Mouse (Mus musculus) gastrocnemius, adult 18-20 months (tissue): ENCODE results near the gene Folr2. TPM values are rescaled to one million over a fixed set of nuclear protein-coding genes. Genes with fewer than 3 reads are reported as not detected.

Experiments used
- DNase-seq: peaks from one replicate; pipeline ENCODE4 v3.0.0; 2021; ENCODE audit warnings: low spot score
- long read RNA-seq, 2 experiments: library from polyadenylated mRNA; stranded (forward); transcript quantifications; one replicate each; pipeline ENCODE4 v2.0.0; 2021
- total RNA-seq, 2 experiments: library from RNA; stranded (reverse); gene quantifications; 2 replicates each; pipeline ENCODE4 v1.2.3; 2021

Gene Folr2
- total RNA-seq: 1 to 10 TPM; 1.9 to 3.4 TPM
- long read RNA-seq, experiment 1: 0 reads
- long read RNA-seq, experiment 2: 0 reads

DNA sequence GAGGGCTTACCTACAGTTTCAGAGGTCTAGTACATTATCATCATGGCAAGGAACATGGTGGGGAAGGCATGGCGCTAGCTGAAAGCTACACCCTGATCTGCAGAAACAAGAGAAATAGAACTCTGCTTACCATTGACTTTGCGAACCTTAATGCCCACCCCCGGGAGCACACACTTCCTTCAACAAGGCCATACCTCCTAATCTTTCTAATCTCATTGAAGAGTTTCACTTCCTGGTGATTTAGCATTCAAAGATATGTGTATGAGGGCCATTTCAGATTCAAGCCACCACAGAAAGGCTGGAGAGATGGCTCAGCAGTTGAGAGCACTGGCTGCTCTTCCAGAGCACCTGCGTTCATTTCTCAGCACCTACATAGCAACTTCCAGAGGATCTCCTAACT lies at the start of gene Folr2:
Gene Folr2, minus strand, starts transcription at position 101 of the 400 bp plus-strand sequence.
- DNase-seq: no peak

GRCm38 (mm10) chr7:101906696-101907095 lies 49.7 kb upstream of the Folr2 start:
- DNase-seq: no peak

DNA sequence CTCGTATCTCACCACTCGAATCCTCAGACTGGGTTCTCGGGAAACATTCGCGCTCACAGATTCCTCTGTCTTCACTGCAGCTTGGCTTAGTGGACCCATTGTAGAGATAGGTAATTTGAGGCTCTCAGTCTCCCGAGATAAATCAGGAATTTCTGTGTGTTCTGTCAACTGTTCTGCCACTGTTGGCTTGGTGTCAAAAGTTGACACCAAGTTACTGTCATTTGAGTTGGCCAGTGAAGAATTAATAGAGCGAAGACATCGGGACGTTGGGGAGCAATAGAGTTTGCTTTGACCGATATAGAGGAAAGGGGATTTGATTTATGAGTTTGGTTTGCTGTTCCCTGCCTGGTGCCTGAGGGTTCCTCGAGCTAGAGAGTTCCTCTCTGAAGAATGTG lies 49.3 kb upstream of the Folr2 start, which contains the start of gene Tomt:
Gene Tomt, minus strand, starts transcription at position 73 of the 395 bp plus-strand sequence.
- DNase-seq: no peak

GRCm38 (mm10) chr7:101905561-101906286 lies 48.7 kb upstream of the Folr2 start, which contains the start of gene Lamtor1:
Lamtor1 (plus strand) TSS chr7:101905904.
- peak; percentile 100 for DNase-seq

DNA sequence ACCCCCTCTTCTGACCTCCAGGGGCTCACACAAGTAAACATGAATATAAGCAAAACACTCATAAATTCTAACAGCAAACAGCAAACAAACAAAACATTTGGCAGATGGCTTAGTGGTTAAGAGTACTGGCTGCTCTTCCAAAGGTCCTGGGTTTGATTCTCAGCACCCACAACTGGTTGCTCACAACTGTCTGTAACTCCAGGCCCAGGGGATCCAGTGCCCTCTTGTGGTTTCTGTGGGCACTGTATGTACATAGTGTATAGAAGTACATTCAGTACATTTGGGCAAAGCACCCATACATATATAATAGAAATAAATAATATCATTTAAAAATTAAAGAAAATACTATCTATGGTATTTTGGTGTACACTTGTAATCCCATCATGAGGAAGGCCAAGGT lies 45.9 kb upstream of the Folr2 start:
- no peak for DNase-seq

DNA sequence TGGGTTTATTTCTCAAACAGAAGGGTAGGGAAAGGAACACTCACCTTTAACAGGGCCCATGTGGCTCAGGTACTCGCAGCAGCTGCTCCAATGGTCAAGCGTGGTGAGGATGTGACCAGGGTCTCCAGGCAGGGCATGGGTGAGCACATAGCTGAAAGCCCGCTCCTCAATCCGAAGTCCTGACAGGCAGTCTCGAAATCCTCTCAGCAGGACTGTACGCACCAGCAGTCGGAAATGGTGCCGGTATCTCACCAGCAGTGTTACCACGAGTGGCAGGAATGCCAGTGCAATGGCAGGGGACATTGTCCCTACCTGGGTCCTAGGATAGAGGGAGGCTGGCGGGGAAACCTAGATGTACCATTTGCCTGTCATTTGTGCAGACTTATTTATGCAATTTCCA lies 45.0 kb upstream of the Folr2 start:
- no peak for DNase-seq

DNA sequence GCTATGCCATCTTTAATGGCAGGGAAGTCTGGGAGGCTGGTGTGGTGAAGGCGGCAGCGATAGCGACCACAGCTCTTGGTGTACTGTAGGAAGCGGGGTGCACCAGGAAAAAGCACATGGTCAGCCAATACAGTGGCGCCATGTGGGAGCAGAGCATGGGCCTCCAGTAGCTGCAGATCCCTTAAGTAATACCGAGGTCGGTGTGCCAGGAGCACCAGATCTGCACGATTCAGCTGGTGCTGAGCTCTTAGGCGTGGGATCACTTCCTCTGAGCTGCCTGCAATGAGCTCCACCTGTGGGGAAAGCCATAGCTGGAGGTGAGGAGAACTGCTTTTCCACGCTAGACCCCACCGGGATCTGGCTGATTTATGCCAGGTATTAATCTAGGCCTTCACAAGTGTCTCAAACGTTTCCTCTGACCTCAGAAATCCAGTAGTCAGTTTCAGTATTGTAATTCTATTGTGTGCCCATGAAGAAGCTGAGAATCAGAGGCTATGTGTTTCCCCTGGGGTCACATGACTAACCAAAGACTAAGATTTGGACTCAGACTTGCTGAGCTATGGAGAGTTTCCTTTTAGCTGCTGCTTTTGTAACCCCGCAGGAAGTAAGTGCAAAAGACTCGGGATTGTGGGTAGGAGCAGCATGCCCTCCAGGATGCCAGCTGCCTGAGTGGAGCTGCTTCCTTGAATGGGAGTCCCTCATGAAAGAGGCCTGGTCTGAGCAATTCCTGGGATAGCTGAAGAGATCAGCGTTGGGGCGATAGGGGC lies 43.5 kb upstream of the Folr2 start:
- no peak for DNase-seq

DNA sequence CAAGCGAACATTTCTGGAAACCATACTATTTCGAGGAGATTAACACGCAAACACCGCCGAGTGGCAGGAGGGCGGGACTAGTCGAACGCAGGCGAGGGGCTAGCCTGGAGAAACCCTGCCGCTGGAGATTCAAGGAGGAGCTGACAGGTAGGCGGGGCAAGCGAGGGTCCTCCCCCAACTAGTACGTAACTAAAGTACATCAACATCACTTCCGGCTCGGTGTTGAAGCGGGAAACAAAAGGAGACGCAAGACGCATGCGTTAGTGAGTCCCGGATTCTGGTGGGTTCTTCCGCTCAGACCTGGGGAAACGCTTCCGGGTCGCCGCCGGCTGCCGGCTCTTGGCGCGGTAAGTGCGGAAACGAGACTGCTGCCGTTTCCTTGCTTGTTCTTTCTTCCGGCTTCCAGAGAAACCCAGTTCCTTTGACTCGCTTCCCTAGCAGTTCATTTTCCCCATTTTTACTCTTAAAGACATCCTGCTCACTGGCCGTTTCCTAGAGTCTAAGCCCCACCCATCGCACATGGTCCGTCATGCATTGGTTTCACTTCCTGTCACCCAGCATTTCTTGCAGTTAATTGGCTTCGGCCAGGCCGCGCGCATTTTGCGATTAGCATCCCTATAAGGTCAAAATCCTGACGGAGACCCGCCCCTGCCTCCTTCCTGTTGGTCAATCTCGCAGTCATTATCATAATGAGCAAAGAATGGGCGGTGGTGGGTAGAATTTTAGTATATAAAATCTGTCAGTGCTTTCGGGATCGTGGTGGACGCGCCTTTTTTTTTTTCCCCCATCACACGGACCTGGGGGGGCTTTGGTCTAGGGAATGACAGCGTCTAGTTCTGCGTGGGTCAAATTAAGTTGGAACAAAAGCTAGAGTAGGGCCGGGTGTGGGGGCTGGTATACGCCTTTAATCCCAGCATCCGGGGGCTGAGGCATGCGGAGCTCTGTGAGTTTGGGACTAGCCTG lies 39.4 kb upstream of the Folr2 start:
- DNase-seq: peak; percentile 98

DNA sequence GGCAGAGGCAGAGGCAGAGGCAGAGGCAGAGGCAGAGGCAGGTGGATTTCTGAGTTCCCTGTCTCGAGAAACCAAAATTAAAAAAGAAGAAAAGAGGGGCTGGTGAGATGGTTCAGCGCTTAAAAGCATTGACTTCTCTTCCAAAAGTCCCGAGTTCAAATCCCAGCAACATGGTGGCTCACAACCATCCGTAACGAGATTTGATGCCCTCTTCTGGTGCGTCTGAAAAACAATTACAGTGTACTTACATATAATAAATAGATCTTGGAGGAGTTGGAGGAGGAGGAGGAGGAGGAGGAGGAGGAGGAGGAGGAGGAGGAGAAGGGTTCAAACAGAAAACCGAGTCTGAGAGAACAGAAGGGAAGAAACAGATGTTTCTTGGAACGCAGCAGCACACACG lies 38.7 kb upstream of the Folr2 start:
- DNase-seq: no peak

- DNase-seq: no peak
These were observed 31.5 kb upstream of the Folr2 start for GRCm38 (mm10) chr7:101888460-101888859.

- DNase-seq: no peak
These were observed 29.3 kb upstream of the Folr2 start for GRCm38 (mm10) chr7:101886274-101886673.

- DNase-seq: no peak
These were observed 27.2 kb upstream of the Folr2 start for GRCm38 (mm10) chr7:101884160-101884559.

DNA sequence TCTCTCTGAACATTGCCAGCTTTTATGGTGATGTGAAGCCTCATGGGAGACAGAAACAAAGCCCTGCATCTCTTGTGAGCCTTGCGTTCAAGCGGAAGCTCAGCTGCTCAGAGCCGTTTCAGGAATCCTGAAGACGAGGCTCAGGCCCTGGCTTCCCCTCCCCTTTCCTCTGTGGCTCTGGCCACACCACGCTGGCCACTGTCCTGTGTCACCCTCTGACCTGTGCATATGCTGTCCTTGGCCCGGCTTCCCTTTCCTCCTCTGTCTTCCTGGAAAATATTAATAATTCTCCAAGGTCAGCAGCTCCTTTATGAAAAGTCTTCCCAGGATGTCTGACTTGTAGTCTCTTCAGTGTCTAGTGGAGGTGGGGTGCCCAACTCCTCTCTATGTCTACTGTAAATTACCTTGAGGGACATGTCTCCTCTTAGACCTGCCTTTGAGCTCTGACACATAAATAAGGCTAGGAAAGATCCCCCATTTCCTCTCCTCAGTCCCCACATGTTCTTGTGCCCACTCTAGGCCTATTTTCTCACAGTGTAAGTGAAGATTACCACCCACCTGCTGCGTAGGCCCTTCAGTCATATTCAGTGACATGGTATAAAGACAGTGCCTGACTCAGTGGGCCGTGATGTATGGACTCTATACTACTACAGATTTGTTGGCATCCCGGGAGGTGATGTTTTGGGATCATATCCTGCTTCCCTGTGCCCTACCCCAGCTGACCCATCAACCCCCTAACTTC lies 25.6 kb upstream of the Folr2 start:
- no peak for DNase-seq

GRCm38 (mm10) chr7:101880855-101881254 lies 23.9 kb upstream of the Folr2 start:
- DNase-seq: no peak

DNA sequence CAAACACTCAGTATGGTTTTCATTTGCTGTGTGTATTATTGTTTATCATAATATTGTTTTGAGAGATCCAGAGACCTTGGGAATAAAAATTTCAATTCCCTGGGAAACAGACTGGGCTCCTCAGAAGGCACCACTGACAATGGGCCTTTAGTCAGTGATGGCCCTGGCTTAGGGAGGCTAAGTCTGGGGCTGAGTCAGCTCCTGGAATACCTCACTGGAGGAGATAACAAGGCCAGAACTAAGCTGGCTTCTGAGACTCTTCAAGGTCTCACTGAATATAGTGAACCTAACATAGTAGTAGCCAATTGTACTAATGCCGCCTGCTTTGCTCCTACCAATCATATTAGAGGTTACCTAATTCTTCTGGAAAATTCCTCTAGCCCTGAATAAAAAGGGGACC lies 19.0 kb upstream of the Folr2 start:
- DNase-seq: no peak

DNA sequence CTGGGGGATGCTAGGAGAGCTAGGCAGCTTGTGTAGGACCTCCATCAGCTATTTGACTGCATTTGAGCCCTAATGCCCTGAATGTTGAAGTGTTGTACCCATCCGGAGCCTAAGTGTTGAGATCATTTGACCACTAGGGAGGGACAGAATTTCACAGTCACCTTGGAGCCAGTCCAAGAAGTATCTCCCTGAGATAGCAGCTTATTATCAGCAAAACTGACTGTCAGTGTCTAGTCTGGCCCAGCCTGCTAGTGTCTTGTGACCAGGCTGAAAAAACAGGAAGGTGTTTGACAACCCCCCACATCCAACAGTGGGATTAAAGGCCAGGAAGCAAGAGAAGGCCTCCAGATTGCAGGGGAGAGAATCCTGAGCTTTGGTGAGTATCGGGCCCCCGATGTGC lies 14.3 kb upstream of the Folr2 start:
- no peak for DNase-seq

DNA sequence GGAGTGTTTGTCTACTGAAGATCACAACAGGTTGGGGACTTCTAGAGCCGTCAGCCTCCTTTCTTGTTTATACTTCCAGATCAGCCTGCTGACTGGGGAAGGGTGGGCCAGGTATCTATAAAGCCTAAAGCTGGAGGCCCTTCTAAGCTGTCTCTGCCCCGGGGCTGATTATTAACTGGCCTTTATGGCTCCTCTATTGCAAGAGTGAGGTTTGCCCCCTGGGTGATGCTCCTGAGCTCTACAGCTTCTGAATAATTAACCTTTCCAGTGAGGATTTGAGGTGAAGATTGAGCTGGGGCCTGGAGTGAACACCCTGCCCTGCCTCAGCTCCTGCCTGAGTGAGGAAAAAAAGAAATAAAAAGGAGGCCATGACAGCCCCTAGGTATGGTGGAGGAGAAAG lies 13.6 kb upstream of the Folr2 start, which contains the start of gene Folr1:
Gene Folr1, minus strand, starts transcription at position 160 of the 400 bp plus-strand sequence.
- DNase-seq: no peak

- DNase-seq: no peak
These were observed 12.1 kb upstream of the Folr2 start for GRCm38 (mm10) chr7:101869163-101869500.

- DNase-seq: no peak
These were observed 11.5 kb upstream of the Folr2 start for GRCm38 (mm10) chr7:101868241-101869162.

GRCm38 (mm10) chr7:101867482-101867881 lies 10.5 kb upstream of the Folr2 start:
- no peak for DNase-seq
